Mouse (Mus musculus) liver, embryonic 13.5 days (tissue): ENCODE results near the gene Sv2a. TPM values are rescaled to one million over a fixed set of nuclear protein-coding genes. Genes with fewer than 3 reads are reported as not detected.
"Not testable (repeated sequence)": the region's sequence is repeated elsewhere in the genome, so short reads cannot be mapped to it uniquely, and the experiment has no call there.

ENCODE experiments used
- ATAC-seq: fragments of 200-750 bp; cut with Nextera tagmentation; 2 replicates; pipeline ENCODE4 v1.8.0; 2017; ENCODE audit warnings: low read depth, mild to moderate bottlenecking, moderate number of reproducible peaks, moderate library complexity
- DNase-seq: peaks from one replicate; pipeline ENCODE4 v3.0.0; 2022
- H3K27ac ChIP-seq: fragments of 300-500 bp; sonication (generic); 2 replicates; pipeline ENCODE4 v1.5.1; 2015; ENCODE audit warnings: moderate library complexity, mild to moderate bottlenecking, inconsistent platforms
- H3K27me3 ChIP-seq: fragments of 300-500 bp; sonication (generic); 2 replicates; pipeline ENCODE4 v1.6.1; 2015; ENCODE audit warnings: mild to moderate bottlenecking, inconsistent platforms
- H3K36me3 ChIP-seq: fragments of 300-500 bp; sonication (generic); 2 replicates; pipeline ENCODE4 v1.6.1; 2015; ENCODE audit warnings: mild to moderate bottlenecking, inconsistent platforms
- H3K4me1 ChIP-seq: fragments of 300-500 bp; sonication (generic); replicated peaks from 2 replicates; pipeline ENCODE4 v1.6.1; 2015; ENCODE audit warnings: inconsistent platforms
- H3K4me2 ChIP-seq: fragments of 300-500 bp; sonication (generic); 2 replicates; pipeline ENCODE4 v1.6.1; 2015; ENCODE audit warnings: inconsistent platforms, mild to moderate bottlenecking, moderate library complexity
- H3K4me3 ChIP-seq: fragments of 300-500 bp; sonication (generic); replicated peaks from 2 replicates; pipeline ENCODE4 v1.5.1; 2015; ENCODE audit warnings: mild to moderate bottlenecking, inconsistent platforms
- H3K9ac ChIP-seq: fragments of 300-500 bp; sonication (generic); 2 replicates; pipeline ENCODE4 v1.6.1; 2015; ENCODE audit warnings: mild to moderate bottlenecking, inconsistent platforms
- H3K9me3 ChIP-seq: fragments of 300-500 bp; sonication (generic); replicated peaks from 2 replicates; pipeline ENCODE4 v1.6.1; 2016; ENCODE audit warnings: inconsistent platforms
- WGBS: fragments of 180-500 bp; shearing (Covaris S2); methylation state at CpG from one replicate; pipeline ENCODE4 v1.1.7; 2015; ENCODE audit not compliant: insufficient replicate concordance; 5-methylcytosine and 5-hydroxymethylcytosine counted together
- polyA plus RNA-seq: library from polyadenylated mRNA; unstranded; fragments of >200 nt; fragmentation: Nextera tagmentation; extraction: Ambion mirVana; gene quantifications from 2 replicates; pipeline ENCODE4 v1.2.1, GENCODE M21; 2015

The Sv2a gene
- polyA plus RNA-seq, 1 experiment from 2014 or later: 0.44 TPM

- Histone ChIP-seq H3K9me3 (no peaks in the 10 kb centered on the region), H3K4me3 (peak within 1 kb of the TSS; percentile 45), H3K27ac (peak within 1 kb of the TSS; percentile 59), H3K27me3 (peaks cover 54% of the 10 kb centered on the region), H3K4me2 (peak within 1 kb of the TSS; percentile 51), H3K9ac (peak within 1 kb of the TSS; percentile 39), H3K36me3 (no peaks in the 10 kb centered on the region), H3K4me1 (peaks cover 21% of the 10 kb centered on the region; the same call in 1 of the 2 replicates)
- DNase-seq (no peak), ATAC-seq (no peak)
- 13% methylated on average over 15 of the region's 16 CpGs for WGBS
Measured at GRCm38 (mm10) chr3:96161869-96162840, 18.8 kb upstream of the Sv2a start, which contains the start of gene Mtmr11. Mtmr11 (plus strand) TSS chr3:96162004.

DNA sequence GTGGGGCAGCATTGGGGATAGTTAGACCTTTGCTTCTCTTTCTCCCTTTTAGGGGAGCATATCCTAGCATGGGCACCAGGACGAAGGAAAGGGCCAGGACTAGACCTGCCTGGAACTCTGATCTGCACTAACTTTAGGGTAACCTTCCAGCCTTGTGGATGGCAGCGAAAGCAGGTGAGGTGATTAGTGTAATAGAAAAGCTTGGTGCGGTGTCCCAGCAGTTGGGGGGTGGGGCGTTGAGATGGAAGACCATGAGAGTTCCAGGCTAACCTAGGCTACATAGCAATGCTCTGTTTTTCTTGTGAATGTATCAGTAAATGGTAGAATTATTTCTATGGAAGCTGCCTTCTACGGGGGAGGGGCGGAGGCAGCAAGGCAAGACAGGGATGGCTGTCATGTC, 17.9 kb upstream of the Sv2a start:
- Histone ChIP-seq H3K36me3 (no peaks in the 10 kb centered on the region), H3K4me3 (no peak overlapping the region), H3K4me2 (peak overlapping the region; percentile 51; the same call in 1 of the 2 replicates), H3K4me1 (peaks cover 21% of the 10 kb centered on the region; the same call in 1 of the 2 replicates), H3K9me3 (no peaks in the 10 kb centered on the region), H3K9ac (no peak overlapping the region), H3K27ac (no peak overlapping the region), H3K27me3 (peaks cover 54% of the 10 kb centered on the region)
- DNase-seq (no peak), ATAC-seq (no peak)
- 73% methylated on average over 6 of the region's 6 CpGs for WGBS

DNA sequence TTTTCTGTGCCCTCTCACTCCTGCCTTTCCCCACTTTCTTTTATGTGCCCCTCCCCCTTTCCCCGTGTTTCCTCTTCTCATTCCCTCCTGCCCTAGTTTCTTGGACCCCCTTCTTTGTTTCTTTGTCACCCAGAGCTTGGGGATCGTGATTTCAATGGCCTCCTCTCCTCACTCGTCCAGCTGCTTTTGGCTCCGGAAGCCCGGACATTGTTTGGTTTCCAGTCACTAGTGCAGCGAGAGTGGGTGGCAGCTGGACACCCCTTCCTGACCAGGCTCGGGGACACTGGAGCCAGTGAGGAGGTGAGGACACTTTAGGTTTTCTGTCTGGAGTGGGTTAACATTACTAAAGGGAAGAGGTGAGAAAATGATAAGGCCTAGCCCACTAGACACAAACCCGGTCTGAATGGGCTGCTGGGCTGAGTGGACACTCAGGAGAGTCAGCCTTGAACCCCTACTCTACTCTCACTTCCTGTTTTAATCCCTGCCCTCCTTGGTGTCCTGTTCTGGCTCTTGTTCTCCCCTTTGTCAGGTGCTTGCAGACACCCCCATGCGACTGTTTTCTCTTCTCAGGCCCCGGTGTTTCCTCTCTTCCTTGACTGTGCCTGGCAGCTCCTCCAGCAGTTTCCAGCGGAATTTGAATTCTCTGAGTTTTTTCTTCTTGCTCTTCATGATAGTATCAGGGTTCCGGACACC, 12.3 kb upstream of the Sv2a start:
- no peak for DNase-seq
- no peak overlapping the region for H3K4me3 ChIP-seq
- H3K36me3 ChIP-seq: peaks cover 4% of the 10 kb centered on the region; the same call in 1 of the 2 replicates
- no peak for ATAC-seq
- H3K9me3 ChIP-seq: no peaks in the 10 kb centered on the region
- no peak overlapping the region for H3K27ac ChIP-seq
- no peak overlapping the region for H3K4me2 ChIP-seq
- H3K4me1 ChIP-seq: peaks cover 37% of the 10 kb centered on the region
- peaks cover 14% of the 10 kb centered on the region for H3K27me3 ChIP-seq
- H3K9ac ChIP-seq: no peak overlapping the region
- 64% methylated on average over 12 of the region's 12 CpGs for WGBS

GRCm38 (mm10) chr3:96170276-96170675, 10.7 kb upstream of the Sv2a start:
- H3K4me1 ChIP-seq: peaks cover 53% of the 10 kb centered on the region
- no peak for ATAC-seq
- H3K4me3 ChIP-seq: no peak overlapping the region
- H3K9ac ChIP-seq: 0 out of 2 replicates have a peak overlapping the region, but pooled peaks have one; percentile 88
- no peak for DNase-seq
- no peaks in the 10 kb centered on the region for H3K27me3 ChIP-seq
- 0 out of 2 replicates have a peak overlapping the region, but pooled peaks have one; percentile 96 for H3K27ac ChIP-seq
- WGBS: 74% methylated on average over 4 of the region's 4 CpGs
- no peaks in the 10 kb centered on the region for H3K9me3 ChIP-seq
- no peak overlapping the region for H3K4me2 ChIP-seq
- peaks cover 20% of the 10 kb centered on the region for H3K36me3 ChIP-seq

DNA sequence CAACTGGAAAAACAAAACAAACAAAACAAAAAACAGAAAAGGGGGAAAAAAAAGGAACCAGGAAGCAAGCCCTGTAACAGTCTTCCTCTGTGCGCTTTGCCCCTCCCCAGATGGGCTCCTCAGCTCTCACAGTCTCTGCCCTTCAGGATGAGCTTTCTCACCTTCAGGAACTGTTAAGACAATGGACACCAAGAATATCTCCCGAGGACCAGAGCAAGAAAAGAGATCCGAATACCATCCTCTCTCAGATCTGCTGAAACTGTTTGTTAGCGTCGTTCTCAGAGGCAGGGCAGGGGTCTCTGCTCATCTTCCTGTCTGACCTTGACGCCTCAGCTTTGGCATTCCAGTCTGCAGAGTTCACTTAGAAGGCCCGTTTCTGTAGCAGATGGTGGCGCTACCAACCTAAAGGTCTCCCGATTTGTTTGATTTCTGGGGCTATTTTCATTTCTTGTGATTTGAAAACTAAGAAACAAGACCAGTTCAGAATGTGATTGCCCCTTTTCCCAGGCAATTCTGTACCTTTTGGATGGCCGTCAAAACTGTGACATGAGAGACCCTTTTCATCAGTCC, 9.9 kb upstream of the Sv2a start:
- Histone ChIP-seq H3K9ac (peak overlapping the region; percentile 88), H3K27me3 (no peaks in the 10 kb centered on the region), H3K4me1 (peaks cover 54% of the 10 kb centered on the region), H3K27ac (peak overlapping the region; percentile 96), H3K9me3 (no peaks in the 10 kb centered on the region), H3K4me3 (peak overlapping the region; percentile 90), H3K4me2 (peak overlapping the region; percentile 85), H3K36me3 (peaks cover 28% of the 10 kb centered on the region)
- ATAC-seq (no peak), DNase-seq (no peak)
- 41% methylated on average over 10 of the region's 10 CpGs for WGBS

- WGBS: 14% methylated on average over 18 of the region's 18 CpGs
- H3K9ac ChIP-seq: peak overlapping the region; percentile 88
- DNase-seq (no peak), ATAC-seq (no peak)
- H3K4me2 ChIP-seq: peak overlapping the region; percentile 85
- H3K27ac ChIP-seq: peak overlapping the region; percentile 96
- no peaks in the 10 kb centered on the region for H3K9me3 ChIP-seq
- H3K4me1 ChIP-seq: peaks cover 60% of the 10 kb centered on the region
- peaks cover 34% of the 10 kb centered on the region for H3K36me3 ChIP-seq
- H3K27me3 ChIP-seq: no peaks in the 10 kb centered on the region
- peak overlapping the region; percentile 90 for H3K4me3 ChIP-seq
Measured at GRCm38 (mm10) chr3:96171583-96172196, 9.3 kb upstream of the Sv2a start.

- no peaks in the 10 kb centered on the region for H3K27me3 ChIP-seq
- DNase-seq: peak; percentile 73
- peaks cover 41% of the 10 kb centered on the region for H3K36me3 ChIP-seq
- H3K4me2 ChIP-seq: peak within 1 kb of the TSS; percentile 85
- peak within 1 kb of the TSS; percentile 90 for H3K4me3 ChIP-seq
- ATAC-seq: peak; percentile 92
- peak within 1 kb of the TSS; percentile 96 for H3K27ac ChIP-seq
- under 1% methylated on average over 58 of the region's 58 CpGs for WGBS
- peaks cover 61% of the 10 kb centered on the region for H3K4me1 ChIP-seq
- H3K9me3 ChIP-seq: no peaks in the 10 kb centered on the region
- H3K9ac ChIP-seq: peak within 1 kb of the TSS; percentile 88
Measured at GRCm38 (mm10) chr3:96172197-96173178, 8.5 kb upstream of the Sv2a start, which contains the start of gene Sf3b4. Sf3b4 (plus strand) TSS chr3:96172332.

DNA sequence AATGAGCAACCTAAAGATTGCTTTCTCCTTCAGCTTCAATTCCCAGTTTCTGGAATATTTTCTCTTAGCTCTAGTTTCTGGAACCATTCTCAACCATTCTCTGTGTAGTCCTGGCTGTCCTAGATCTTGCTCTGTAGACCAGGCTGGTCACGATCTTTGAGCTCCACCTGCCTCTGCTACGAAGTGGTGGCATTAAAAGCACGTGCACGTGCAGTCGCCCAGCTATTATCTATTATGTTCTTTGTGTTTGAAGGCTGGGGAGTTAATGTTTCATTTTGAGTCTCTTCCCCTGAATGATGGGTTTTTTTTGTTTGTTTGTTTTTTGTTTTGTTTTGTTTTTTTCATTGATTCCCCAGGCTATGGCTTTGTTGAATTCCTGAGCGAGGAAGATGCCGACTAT, 7.8 kb upstream of the Sv2a start:
- DNase-seq: no peak
- H3K4me1 ChIP-seq: peaks cover 60% of the 10 kb centered on the region
- no peak for ATAC-seq
- H3K9me3 ChIP-seq: no peaks in the 10 kb centered on the region
- peaks cover 48% of the 10 kb centered on the region for H3K36me3 ChIP-seq
- H3K9ac ChIP-seq: peak overlapping the region; percentile 88
- 22% methylated on average over 7 of the region's 7 CpGs for WGBS
- peak overlapping the region; percentile 85 for H3K4me2 ChIP-seq
- H3K27ac ChIP-seq: peak overlapping the region; percentile 96
- H3K4me3 ChIP-seq: peak overlapping the region; percentile 90
- H3K27me3 ChIP-seq: no peaks in the 10 kb centered on the region

DNA sequence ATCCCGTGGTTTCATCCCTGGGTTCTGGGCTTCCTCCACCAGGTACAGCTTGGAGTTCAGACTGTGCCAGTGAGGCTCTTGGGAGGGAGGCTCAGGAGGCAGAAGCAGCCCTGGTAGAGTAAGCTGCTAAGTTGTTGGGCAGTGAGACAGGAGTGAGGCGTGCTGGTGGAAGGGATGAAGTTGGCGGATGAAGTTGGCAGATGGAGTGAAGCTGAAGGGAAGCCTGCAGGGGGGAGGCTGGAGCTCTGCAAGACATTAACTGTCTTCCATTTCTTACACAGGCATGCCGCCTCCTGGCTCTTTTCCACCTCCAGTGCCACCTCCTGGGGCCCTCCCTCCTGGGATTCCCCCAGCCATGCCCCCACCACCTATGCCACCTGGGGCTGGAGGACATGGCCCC, 6.9 kb upstream of the Sv2a start:
- not testable (repeated sequence) for ATAC-seq, H3K9me3 ChIP-seq, DNase-seq, H3K27me3 ChIP-seq, H3K27ac ChIP-seq
- Histone ChIP-seq H3K4me1 (peaks cover 53% of the 10 kb centered on the region), H3K4me2 (peak overlapping the region; percentile 85), H3K9ac (peak overlapping the region; percentile 62), H3K4me3 (peak overlapping the region; percentile 90), H3K36me3 (peaks cover 55% of the 10 kb centered on the region)
- 77% methylated on average over 4 of the region's 4 CpGs for WGBS

DNA sequence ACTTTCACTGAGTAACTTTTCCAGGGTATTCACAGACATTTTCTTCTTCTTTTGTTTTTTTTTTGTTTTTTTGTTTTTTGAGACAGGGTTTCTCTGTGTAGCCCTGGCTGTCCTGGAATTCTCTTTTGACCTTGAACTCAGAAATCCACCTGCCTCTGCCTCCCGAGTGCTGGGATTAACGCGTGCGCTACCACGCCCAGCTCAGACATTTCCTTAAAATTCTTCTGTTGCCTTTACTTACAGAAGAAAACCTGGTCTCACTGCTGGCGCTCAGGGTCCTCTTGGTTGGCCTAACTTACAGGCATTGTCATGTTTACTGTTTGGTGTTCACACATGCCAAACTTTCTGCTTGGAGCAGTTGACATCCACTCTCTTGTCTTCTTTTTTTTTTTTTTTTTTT, 5.7 kb upstream of the Sv2a start:
- H3K27ac ChIP-seq: no peak overlapping the region
- 85% methylated on average over 6 of the region's 6 CpGs for WGBS
- H3K36me3 ChIP-seq: peaks cover 52% of the 10 kb centered on the region
- no peaks in the 10 kb centered on the region for H3K9me3 ChIP-seq
- ATAC-seq (no peak), DNase-seq (no peak)
- H3K4me3 ChIP-seq: no peak overlapping the region
- H3K9ac ChIP-seq: peak overlapping the region; percentile 62; the same call in 1 of the 2 replicates
- no peak overlapping the region; the same call in 1 of the 2 replicates for H3K4me2 ChIP-seq
- H3K4me1 ChIP-seq: peaks cover 49% of the 10 kb centered on the region
- no peaks in the 10 kb centered on the region for H3K27me3 ChIP-seq
